Mouse (Mus musculus) hindbrain, embryonic 16.5 days (tissue): ENCODE results near the gene Polh. TPM values are rescaled to one million over a fixed set of nuclear protein-coding genes. Genes with fewer than 3 reads are reported as not detected.
A peak's percentile ranks its signal among the peaks of the same experiment; 100 is the strongest.

Experiments
- ATAC-seq: fragments of 200-750 bp; cut with Nextera tagmentation; 2 replicates; pipeline ENCODE4 v1.8.0; 2017; ENCODE audit warnings: moderate TSS enrichment, moderate library complexity
- H3K27ac ChIP-seq: fragments of 300-500 bp; sonication (generic); 2 replicates; pipeline ENCODE4 v1.5.1; 2014; ENCODE audit warnings: low read depth, mild to moderate bottlenecking, control low read depth, low read length, moderate library complexity
- H3K27me3 ChIP-seq: fragments of 300-500 bp; sonication (generic); replicated peaks from 2 replicates; pipeline ENCODE4 v1.6.1; 2014; ENCODE audit warnings: low read length; ENCODE audit not compliant: control insufficient read depth, insufficient read depth
- H3K36me3 ChIP-seq: fragments of 300-500 bp; sonication (generic); 2 replicates; pipeline ENCODE4 v1.6.1; 2014; ENCODE audit warnings: mild to moderate bottlenecking, low read length, moderate library complexity, mixed read lengths; ENCODE audit not compliant: control insufficient read depth, insufficient read depth
- H3K4me1 ChIP-seq: fragments of 300-500 bp; sonication (generic); 2 replicates; pipeline ENCODE4 v1.6.1; 2014; ENCODE audit warnings: low read depth, low read length; ENCODE audit not compliant: control insufficient read depth, insufficient read depth
- H3K4me2 ChIP-seq: fragments of 300-500 bp; sonication (generic); 2 replicates; pipeline ENCODE4 v1.6.1; 2014; ENCODE audit warnings: mild to moderate bottlenecking, low read length, control low read depth, moderate library complexity
- H3K4me3 ChIP-seq: fragments of 300-500 bp; sonication (generic); 2 replicates; pipeline ENCODE4 v1.5.1; 2014; ENCODE audit warnings: mild to moderate bottlenecking, low read length, control low read depth, moderate library complexity
- H3K9ac ChIP-seq: fragments of 300-500 bp; sonication (generic); 2 replicates; pipeline ENCODE4 v1.6.1; 2014; ENCODE audit warnings: low read depth, mild to moderate bottlenecking, control low read depth, low read length, moderate library complexity
- H3K9me3 ChIP-seq: fragments of 300-500 bp; sonication (generic); 2 replicates; pipeline ENCODE4 v1.6.1; 2014; ENCODE audit warnings: mild to moderate bottlenecking, low read length, moderate library complexity; ENCODE audit not compliant: control insufficient read depth
- WGBS: fragments of 180-500 bp; shearing (Covaris S2); extraction: QIAGEN DNeasy Blood & Tissue Kit; methylation state at CpG from one replicate; pipeline ENCODE4 v1.1.7; 2014; 5-methylcytosine and 5-hydroxymethylcytosine counted together
- polyA plus RNA-seq: library from polyadenylated mRNA; unstranded; fragments of >200 nt; fragmentation: Nextera tagmentation; extraction: Ambion mirVana; gene quantifications from 2 replicates; pipeline ENCODE4 v1.2.1, GENCODE M21; 2015

The Polh gene
- polyA plus RNA-seq, 1 experiment from 2014 or later, result 6.2 TPM

DNA sequence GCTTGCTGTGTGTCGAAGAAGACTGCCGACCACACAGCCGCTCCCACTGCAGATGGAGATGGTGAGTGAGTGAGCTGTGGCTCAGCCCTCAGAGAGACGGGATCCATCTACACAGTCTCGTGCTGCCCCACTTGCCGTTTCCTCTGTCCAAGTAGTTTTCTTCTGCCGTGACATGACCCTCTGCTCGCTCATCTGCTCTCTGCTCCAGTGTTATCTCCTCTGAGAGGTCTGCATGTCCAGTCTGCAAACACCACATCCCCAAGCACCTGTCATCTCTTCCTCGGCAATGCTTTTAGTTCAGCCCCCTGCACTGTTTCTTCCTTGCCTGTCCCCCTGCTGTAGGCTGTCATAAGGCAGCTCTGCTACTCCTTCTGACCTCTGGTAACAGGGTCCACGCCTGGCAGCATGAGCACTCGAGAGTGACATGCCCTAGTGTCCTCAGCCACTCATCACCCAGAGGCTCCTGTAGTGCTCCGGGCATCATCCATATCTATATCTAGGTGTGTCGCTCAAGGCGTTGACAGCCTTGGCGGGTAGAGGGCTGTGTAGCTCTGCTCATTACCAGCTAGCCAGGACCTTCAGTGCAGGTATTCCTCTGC, 37.2 kb upstream of the Polh start:
- no peak overlapping the region for H3K9ac ChIP-seq
- H3K4me3 ChIP-seq, result no peak overlapping the region
- ATAC-seq, result no peak
- no peaks in the 10 kb centered on the region for H3K27me3 ChIP-seq
- H3K4me1 ChIP-seq, result no peaks in the 10 kb centered on the region
- peaks cover 59% of the 10 kb centered on the region for H3K36me3 ChIP-seq
- H3K9me3 ChIP-seq, result no peaks in the 10 kb centered on the region
- WGBS, result 96% methylated on average over 15 of the region's 15 CpGs
- H3K4me2 ChIP-seq, result no peak overlapping the region
- no peak overlapping the region for H3K27ac ChIP-seq

DNA sequence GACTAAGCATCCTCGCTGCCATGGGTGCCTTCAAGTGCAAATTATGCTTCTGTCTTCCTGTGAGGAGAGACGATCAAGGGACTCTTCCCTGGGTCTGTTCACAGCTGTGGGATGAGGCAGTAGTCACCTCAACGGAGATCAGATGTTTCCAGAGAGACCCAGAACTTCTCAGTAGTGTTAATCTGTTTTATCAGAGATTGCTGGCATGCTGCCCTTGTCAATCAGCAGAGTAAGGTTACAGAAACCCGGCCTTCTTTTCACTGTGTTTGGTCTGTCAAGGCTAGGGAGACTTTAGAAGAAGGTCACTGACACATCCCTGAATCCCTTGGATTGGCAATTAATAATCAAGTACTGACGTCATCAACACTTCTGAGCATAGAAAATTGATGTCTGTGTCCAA, 35.0 kb upstream of the Polh start:
- Histone ChIP-seq H3K36me3 (peaks cover 55% of the 10 kb centered on the region), H3K4me3 (no peak overlapping the region), H3K4me2 (no peak overlapping the region), H3K27me3 (no peaks in the 10 kb centered on the region), H3K9ac (no peak overlapping the region), H3K4me1 (no peaks in the 10 kb centered on the region), H3K27ac (no peak overlapping the region), H3K9me3 (no peaks in the 10 kb centered on the region)
- WGBS, result 82% methylated on average over 5 of the region's 5 CpGs
- ATAC-seq, result no peak

GRCm38 (mm10) chr17:46237079-46237478, 34.6 kb upstream of the Polh start:
- no peak overlapping the region for H3K9ac ChIP-seq
- H3K27ac ChIP-seq, result no peak overlapping the region
- no peak overlapping the region for H3K4me2 ChIP-seq
- no peaks in the 10 kb centered on the region for H3K27me3 ChIP-seq
- no peak overlapping the region for H3K4me3 ChIP-seq
- H3K4me1 ChIP-seq, result no peaks in the 10 kb centered on the region
- peaks cover 51% of the 10 kb centered on the region for H3K36me3 ChIP-seq
- no peak for ATAC-seq
- 91% methylated on average over 6 of the region's 6 CpGs for WGBS
- no peaks in the 10 kb centered on the region for H3K9me3 ChIP-seq

GRCm38 (mm10) chr17:46236067-46236466, 33.6 kb upstream of the Polh start:
- Histone ChIP-seq H3K4me3 (no peak overlapping the region), H3K4me1 (no peaks in the 10 kb centered on the region), H3K36me3 (peaks cover 45% of the 10 kb centered on the region), H3K9ac (no peak overlapping the region), H3K27me3 (no peaks in the 10 kb centered on the region), H3K9me3 (no peaks in the 10 kb centered on the region), H3K4me2 (no peak overlapping the region), H3K27ac (no peak overlapping the region)
- ATAC-seq, result no peak
- WGBS, result 92% methylated on average over 1 of the region's 1 CpGs

GRCm38 (mm10) chr17:46227576-46227975, 25.1 kb upstream of the Polh start:
- Histone ChIP-seq H3K27ac (no peak overlapping the region), H3K4me1 (no peaks in the 10 kb centered on the region), H3K36me3 (peaks cover 52% of the 10 kb centered on the region), H3K27me3 (no peaks in the 10 kb centered on the region), H3K4me3 (no peak overlapping the region), H3K9me3 (no peaks in the 10 kb centered on the region), H3K9ac (no peak overlapping the region), H3K4me2 (no peak overlapping the region)
- no peak for ATAC-seq
- WGBS, result 93% methylated on average over 7 of the region's 7 CpGs

DNA sequence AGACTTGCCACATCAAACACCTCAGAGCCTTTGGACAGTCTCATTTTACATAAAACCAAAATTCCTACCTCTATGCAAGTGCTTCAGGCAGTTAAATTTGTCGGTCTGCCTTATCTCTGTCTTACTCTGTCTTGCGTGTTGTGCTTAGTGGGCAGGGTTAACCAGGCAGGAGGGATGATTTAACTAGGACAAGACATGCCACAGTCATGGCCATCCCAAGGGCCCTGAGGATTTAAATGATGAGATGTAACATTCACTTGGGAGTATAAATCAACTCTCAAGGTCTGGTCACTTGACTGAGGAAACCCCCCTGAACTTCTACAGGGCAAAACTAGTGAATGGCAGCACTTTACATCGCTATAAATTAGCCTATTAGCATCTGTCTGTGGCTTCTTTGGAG, 19.2 kb upstream of the Polh start:
- WGBS, result 98% methylated on average over 3 of the region's 3 CpGs
- no peak overlapping the region for H3K27ac ChIP-seq
- H3K4me2 ChIP-seq, result no peak overlapping the region
- H3K36me3 ChIP-seq, result peaks cover 50% of the 10 kb centered on the region
- no peak overlapping the region for H3K4me3 ChIP-seq
- H3K9ac ChIP-seq, result no peak overlapping the region
- ATAC-seq, result no peak
- no peaks in the 10 kb centered on the region for H3K9me3 ChIP-seq
- H3K4me1 ChIP-seq, result no peaks in the 10 kb centered on the region
- no peaks in the 10 kb centered on the region for H3K27me3 ChIP-seq

GRCm38 (mm10) chr17:46210550-46210949, 8.1 kb upstream of the Polh start:
- no peak overlapping the region for H3K4me3 ChIP-seq
- ATAC-seq, result no peak
- H3K4me2 ChIP-seq, result no peak overlapping the region
- no peaks in the 10 kb centered on the region for H3K9me3 ChIP-seq
- WGBS, result 89% methylated on average over 3 of the region's 3 CpGs
- H3K9ac ChIP-seq, result no peak overlapping the region
- no peak overlapping the region for H3K27ac ChIP-seq
- H3K27me3 ChIP-seq, result no peaks in the 10 kb centered on the region
- H3K36me3 ChIP-seq, result peaks cover 47% of the 10 kb centered on the region
- H3K4me1 ChIP-seq, result no peaks in the 10 kb centered on the region

DNA sequence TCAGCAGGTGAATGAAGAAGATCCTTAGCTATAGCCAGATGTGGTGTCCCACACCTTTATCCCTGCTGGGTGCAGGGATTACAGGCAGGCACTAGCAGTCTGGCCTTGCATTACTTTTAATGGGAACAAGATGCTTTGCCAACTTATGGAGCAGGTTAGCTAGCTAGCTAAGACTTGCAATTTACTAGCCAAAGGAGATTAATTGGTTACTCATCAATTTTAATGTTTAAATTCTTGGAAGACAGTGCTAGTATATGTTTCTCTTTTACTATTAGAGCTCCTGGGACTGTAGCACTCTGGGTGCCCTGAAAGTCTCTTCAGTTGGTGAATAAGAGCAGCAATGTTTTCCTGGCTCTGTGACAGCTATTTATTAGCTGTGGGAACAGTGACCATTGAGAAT, 4.2 kb upstream of the Polh start:
- no peaks in the 10 kb centered on the region for H3K9me3 ChIP-seq
- H3K27ac ChIP-seq, result no peak overlapping the region
- no peaks in the 10 kb centered on the region for H3K27me3 ChIP-seq
- no peak overlapping the region for H3K4me3 ChIP-seq
- peaks cover 40% of the 10 kb centered on the region for H3K36me3 ChIP-seq
- no peak for ATAC-seq
- H3K4me1 ChIP-seq, result peaks cover 15% of the 10 kb centered on the region
- H3K4me2 ChIP-seq, result no peak overlapping the region
- H3K9ac ChIP-seq, result no peak overlapping the region

- Histone ChIP-seq H3K27me3 (no peaks in the 10 kb centered on the region), H3K27ac (peak overlapping the region; percentile 84), H3K9me3 (no peaks in the 10 kb centered on the region), H3K4me2 (peak overlapping the region; percentile 98), H3K4me1 (peaks cover 30% of the 10 kb centered on the region), H3K4me3 (peak overlapping the region; percentile 94), H3K9ac (peak overlapping the region; percentile 90), H3K36me3 (peaks cover 27% of the 10 kb centered on the region)
- under 1% methylated on average over 20 of the region's 20 CpGs for WGBS
- no peak; the same call in 1 of the 2 replicates for ATAC-seq
These were observed 633 bp upstream of the Polh start for GRCm38 (mm10) chr17:46203078-46203477.

- 61% methylated on average over 6 of the region's 6 CpGs for WGBS
- no peak overlapping the region for H3K9ac ChIP-seq
- H3K36me3 ChIP-seq, result peaks cover 17% of the 10 kb centered on the region
- peaks cover 30% of the 10 kb centered on the region for H3K4me1 ChIP-seq
- H3K27ac ChIP-seq, result no peak overlapping the region
- peak overlapping the region; percentile 11; the same call in 1 of the 2 replicates for H3K4me3 ChIP-seq
- H3K4me2 ChIP-seq, result peak overlapping the region; percentile 93
- H3K9me3 ChIP-seq, result no peaks in the 10 kb centered on the region
- no peaks in the 10 kb centered on the region for H3K27me3 ChIP-seq
- ATAC-seq, result no peak
These were observed 1.3 kb downstream of the Polh start for GRCm38 (mm10) chr17:46201151-46201550.
